Mouse (Mus musculus) mature B cell (primary cell): Measurements from ENCODE around the gene Ptprn2.

Experiments
- in situ Hi-C: fragments of 300-500 bp; cut with MboI; formaldehyde crosslinking; loops from 2 replicates; pipeline ENCODE4 v1.14.3; 2019

The Ptprn2 gene

DNA sequence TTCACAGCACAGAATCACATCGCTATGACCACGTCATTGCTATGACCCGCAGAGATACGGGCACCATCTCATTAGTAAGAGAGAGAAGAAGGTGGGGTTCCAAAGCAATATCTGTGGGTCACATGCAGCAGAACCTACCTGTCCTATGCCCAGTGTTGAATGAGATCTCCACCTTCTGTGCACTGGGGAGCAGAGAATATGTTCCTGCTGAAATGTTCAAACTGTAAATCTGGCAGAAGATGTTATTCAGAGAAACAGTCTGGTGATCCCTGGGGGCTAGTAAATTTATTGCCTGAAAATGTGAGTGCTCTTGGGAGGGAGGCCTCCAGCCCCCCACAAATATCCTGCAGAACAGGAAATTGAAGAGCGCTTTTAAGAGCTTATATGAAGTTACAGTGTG, 490.0 kb downstream of the Ptprn2 start:
- in situ Hi-C loops: no loop called here

DNA sequence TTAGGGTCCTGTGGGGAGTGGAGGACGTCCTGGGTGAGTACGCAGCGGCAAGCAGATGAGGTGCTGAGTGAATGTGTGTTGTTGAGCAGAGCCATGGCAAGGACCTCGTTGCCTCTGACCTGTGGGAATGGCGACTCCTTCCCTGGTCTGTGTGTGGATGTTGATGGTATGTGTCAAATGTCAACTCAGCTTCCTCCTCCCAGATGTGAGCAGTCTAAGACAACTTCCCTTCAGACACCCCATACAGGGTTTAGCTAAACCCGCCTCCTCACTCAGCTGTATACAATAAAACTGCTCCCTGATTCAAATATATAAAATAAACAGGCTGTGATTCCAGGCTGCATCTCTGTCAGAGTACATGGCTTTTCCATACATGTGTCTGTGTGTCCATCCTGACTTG, 491.5 kb downstream of the Ptprn2 start:
- in situ Hi-C loops: no loop called here

DNA sequence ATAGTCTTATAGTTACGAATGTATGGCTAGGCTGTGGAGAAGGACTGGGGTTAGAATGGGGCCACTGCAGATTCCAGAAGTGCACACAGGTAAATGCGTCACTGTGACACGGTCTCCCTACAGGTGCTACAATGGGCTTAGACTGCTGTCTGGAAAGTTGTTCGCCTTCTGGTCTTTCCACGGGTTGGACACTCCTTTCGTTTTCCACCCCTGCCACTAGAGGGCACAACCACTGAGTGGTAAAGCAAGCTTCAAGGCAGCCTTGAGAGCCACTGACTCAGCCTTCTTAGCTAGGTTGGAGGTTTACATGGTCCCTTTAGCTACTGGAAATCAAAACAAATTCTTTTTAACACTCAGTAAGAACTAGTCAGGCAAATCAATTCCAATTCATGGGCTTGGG, 492.7 kb downstream of the Ptprn2 start:
- in situ Hi-C loops: no loop called here

DNA sequence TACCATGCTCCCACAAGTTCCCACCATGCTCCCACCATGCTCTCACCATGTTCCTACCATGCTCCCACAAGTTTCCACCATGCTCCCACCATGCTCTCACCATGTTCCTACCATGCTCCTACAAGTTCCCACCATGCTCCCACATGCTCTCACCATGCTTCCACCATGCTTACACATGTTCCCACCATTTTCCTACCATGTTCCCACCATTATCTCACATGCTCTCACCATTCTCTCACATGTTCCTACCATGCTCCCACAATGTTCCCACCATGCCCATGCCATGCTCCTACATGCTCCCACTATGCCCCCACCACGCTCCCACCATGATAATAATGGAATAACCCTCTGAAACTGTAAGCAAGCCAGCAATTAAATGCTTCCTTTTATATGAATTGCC, 495.8 kb downstream of the Ptprn2 start:
- in situ Hi-C loops: no loop called here

DNA sequence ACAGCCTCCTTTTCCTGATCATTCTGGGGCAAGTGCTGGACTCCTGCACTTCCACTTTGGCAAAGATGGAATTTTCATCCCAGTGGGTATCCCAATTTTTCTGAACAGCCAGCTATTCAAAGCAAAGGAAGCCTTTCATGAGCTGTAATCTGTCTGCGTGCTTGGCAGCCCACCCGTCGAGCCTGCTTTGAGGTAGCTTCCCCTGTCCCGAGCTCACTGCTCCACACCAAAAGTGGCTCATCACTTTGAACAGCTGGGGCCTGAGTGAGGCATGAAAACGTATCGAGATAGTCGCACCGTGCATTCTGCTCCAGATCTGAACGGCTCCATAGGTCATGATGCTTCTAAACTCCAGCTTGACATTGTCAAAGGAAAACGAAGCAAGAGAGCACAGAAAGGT, 503.6 kb downstream of the Ptprn2 start:
- in situ Hi-C loops: no loop called here

DNA sequence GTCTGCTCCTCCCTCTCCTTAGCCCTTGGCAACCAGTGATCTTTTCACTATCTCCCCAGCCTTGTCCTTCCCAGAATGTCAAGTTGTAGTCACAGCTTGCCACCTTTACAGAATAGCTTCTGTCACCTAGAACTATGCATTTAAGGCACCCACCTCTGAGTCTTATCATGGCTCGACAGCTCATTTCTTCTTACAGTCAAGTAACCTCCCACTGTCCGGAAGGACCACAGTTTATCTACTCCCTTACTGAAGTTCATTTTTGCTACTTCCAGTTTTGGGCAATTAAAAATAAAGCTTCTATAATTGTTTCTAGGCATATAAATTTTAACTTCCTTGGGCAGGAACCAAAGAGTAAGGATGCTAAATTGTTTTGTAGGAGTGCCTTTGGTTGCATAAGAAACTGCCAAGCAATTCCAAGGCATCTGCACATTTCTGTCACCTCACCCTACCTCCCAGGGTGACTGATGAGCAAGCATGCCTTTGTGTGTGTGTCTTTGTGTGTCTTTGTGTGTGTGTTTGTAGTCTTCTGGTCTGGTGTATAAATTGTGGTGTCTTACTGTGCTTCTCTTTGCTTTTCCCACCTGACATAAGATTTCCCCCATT, 516.1 kb downstream of the Ptprn2 start:
- in situ Hi-C loops: no loop called here

DNA sequence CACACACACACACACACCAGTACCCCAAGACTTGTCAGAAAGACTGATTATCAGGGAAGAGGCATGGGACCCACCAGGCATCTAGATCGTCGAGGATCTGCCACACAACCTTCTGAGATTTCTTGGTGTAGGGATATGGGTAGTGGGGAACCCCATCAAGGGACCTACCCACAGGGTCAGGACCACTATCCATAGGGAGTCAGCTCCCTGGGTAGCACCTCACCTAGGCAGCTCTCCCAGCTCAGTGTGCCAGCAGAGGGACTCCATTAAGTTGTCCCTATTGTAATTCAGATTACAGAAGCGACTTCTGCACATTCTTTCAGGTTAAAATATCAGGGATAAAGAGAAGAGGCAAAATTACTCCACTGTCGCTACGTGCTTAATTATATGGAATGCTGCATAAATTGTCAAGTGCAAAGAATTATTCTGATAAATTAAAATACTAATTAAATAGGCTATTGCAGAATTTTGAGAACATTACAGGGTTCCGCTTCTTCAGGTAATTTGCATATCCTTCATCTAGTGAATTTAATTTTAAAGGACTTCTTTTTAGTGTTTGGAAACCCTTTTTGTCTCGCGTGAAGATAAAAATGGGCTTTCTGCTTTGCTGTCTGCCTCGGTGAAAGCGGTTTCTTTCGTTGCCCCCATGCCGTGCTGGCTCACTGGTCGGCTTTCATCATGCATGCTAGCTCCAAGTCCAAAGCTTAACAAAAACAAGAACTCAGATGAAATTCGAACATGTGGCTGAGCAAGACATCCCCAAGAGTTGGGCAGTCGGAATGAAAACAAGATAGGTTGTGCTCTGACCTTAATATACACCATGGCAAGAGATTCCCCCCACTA, 531.5 kb downstream of the Ptprn2 start:
- in situ Hi-C loops: no loop called here

DNA sequence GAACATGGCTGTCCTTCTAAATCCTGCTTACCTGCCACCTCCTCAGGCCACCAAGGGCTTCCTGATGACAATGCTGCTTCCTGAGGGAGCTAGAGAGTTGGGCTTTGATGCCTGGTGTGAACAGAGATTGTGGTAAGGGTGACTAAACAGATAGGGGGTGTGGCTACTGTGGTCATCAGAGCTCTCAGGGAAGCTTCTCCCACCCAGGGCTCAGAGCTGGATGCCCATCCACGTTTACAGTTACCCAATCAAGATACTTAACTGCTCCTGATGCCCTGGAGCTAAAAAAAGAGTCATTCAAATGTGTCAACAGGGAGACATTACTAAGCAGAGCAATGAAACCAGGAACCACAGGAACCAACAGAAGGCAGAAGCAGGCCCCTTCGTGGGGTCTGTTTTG, 532.4 kb downstream of the Ptprn2 start:
- in situ Hi-C loops: no loop called here

DNA sequence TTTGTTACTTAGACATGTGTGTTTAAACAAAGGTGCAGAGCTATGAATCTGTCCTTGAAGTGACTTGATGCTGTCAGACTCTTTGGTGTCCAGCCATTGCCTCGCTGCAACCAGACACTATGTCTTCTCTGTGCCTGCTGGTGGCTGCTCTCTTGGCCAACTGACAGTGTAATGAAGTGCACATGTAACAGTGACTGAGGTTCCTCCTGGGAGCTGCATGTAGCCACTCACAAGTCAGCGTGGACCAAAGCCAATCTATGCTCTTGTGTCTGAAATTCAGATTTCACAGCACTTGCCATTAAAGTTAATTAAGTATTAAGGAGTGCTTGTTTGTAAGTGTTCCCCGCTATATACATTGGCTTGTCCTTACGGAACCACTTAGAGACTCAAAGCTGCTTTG, 537.7 kb downstream of the Ptprn2 start:
- in situ Hi-C loops: no loop called here

DNA sequence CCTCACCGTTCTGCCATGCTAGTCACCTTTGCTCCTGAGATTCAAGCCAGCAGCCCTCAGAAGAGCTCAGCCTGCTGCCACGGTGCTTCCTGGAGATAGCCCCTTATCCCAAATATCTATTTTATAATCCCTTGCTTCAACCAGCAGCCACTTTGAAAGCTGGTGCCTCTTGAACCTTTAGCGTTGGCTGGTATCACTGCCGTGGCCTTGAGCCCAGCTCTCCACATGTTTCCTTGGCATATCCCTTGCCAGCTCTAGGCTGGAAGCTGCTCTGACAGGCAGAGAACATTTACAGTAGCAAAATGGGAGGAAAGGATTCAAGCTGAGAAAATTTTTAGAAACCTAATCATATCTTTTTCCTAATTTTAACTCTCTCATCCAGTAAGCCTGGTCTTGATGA, 539.4 kb downstream of the Ptprn2 start:
- in situ Hi-C loops: no loop called here

DNA sequence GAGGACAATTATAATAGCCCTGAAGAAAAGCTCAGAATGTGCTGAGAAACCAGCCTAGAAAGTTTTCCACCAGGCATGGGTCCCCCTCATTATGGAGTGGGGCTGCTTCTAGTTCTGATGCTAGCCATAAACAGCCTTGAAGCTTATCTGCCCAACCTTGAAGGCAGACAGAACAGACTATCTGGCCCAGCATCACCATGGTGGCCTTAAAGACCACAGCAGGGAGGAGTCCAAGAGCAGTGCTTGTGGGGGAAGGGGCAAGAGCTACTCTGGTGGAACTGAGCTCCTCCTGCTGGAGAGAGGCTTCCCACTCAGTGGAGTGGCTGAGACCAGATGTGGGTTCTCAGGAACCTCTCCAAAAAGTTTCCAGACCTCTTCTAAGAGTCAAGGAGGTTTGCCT, 540.2 kb downstream of the Ptprn2 start:
- in situ Hi-C loops: no loop called here

DNA sequence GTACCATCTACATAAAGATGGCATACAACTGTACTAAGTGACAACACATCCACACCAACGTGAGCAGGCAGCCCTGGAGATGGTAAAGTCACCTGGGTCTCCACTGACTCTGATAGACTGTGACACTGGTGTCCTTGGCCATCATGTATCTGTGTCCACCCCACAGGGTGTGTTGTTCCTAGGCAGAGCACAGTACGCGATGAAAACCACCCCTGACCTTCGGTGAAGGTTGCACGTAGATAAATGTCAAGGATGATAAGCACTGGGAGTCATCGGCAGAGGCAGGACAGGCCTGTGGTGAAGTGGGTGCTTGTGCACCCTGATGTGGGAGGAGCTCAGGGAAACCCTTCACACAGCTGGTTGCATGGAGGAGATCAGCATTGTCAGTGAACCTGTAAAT, 541.8 kb downstream of the Ptprn2 start:
- in situ Hi-C loops: no loop called here

DNA sequence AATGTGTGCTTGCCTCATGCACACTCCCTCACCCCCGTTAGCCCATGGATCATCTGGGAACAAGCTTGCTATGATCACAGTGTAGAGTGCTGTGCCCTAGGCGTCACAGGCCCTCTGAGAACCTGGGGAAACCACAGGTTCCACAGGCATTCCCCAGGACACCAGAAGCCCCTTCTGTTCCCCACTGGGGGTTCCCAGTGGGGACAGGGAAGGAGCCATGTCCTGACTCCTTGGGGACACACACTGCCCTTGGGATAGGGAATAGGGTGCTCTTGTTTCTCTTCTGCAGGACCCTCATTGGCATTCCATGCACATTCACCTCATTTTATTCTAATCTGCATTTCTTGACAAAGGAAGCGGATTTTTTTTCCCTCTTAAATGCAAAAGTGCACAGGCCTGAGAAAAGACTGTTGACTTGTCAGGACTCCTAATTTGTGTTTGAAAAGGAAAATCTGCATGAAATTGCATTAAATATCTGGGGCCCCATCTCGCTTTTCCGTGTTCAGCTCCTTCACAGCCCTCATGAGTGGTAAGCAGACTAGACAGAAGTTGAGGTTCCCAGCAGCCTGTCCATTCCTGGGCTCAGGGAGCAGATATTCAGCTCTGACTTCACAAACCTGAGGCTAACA, 542.9 kb downstream of the Ptprn2 start:
- in situ Hi-C loops: no loop called here

DNA sequence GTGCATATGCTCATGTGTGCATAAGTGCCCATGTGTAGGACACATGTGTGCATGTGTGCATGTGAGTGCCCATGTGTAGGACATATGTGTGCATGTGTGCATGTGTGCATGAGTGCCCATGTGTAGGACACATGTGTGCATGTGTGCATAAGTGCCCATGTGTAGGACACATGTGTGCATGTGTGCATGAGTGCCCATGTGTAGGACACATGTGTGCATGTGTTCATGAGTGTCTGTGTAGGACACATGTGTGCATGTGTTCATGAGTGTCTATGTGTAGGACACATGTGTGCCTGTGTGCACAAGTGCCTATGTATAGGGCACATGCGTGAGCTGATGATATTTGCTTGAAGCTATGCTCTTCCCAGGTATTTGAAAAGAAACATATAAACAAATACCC, 547.7 kb downstream of the Ptprn2 start:
- in situ Hi-C loops: no loop called here

DNA sequence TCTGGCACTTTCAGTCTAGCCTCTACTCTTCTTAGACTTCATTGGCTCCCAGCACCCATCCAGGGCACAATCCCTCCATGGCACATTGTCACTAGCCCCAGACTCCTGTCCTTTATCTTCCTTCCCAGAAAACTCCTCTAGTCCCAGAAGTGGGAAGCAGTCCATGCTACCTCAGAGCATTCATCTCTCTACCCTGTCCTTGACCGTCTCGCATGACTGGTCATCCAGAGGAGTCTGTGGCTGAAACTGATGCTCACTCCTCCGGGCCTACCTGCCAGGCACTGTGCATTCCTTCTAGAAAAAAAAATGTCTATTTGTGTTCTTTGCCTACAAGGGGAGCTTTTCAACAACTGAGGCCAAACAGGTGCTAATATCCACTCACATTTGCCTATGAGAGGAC, 549.0 kb downstream of the Ptprn2 start:
- in situ Hi-C loops: no loop called here

DNA sequence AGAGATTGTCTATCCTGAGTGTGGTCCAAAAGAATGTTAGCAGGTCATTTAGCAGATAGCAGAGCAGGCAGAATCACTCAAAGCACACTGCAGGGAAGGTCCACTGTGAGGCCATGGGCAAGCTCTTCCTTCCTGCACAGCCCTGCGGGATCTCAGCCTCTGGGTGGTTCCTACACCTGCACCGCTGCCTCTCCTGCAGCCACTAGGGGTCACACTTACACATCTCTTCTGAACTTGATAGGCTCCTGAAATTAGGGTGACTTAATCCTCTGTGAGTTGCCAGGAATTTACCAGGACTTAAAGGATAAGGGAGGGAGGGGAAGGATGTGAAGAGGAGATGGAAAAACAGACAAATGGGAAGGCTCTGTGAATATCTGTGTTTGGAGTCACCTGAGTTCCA, 549.7 kb downstream of the Ptprn2 start:
- in situ Hi-C loops: no loop called here

DNA sequence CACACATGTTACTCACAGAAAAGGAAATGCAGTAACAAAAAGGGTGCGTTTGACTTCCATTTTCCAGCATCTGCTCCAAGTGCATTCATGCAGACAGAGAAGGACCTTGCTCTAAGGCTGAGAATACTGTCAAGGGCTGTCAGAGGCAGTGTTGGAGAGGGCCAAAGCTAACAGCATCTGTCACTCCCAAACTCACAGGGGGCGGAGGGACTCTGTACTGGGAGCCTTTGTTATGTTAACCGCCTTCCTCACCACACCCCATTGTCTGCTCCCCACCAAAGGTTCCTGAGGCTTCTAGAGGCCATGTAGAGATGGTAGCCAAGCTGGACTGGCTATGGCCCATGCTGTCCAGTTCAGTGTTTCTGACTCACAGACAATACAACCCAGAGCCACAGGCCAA, 553.9 kb downstream of the Ptprn2 start:
- in situ Hi-C loops: no loop called here

DNA sequence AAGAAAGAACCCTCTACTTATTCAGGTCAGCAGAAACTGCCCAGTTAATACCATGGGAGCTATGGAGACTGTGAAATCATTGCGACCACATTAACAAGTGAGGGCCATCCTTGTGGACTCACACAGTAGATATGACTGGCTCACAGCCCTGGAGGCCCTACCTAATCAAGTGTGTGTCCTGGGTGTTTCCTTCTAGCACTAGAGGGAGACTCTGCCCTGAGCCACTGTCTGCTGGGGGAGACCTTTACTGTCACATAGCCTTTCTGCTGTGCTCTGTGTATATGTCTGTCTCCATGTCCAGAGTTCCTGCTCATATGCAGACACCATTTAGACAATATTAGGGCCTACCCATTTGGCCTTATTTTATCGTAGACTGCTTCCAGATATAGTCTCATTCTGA, 555.9 kb downstream of the Ptprn2 start:
- in situ Hi-C loops: no loop called here

DNA sequence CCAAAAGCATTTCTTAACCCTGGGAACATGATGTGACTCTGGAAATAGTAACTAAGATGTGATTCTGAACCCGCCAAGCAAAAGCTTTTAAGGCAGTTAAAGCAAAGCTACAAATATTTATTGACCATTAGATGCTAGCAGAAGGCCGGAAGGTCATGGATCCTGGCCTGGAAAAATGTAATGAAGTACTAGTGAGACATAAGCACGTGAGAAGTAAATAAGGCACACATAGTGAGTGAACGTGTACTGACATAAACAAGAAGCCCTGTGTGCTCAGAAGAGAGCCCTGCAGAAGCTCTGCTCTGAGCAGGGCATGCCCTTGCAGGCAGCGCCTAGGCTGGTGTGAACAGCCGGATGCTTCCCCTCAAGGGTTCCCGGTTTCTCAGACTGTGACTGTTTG, 557.2 kb downstream of the Ptprn2 start:
- in situ Hi-C loops: no loop called here

DNA sequence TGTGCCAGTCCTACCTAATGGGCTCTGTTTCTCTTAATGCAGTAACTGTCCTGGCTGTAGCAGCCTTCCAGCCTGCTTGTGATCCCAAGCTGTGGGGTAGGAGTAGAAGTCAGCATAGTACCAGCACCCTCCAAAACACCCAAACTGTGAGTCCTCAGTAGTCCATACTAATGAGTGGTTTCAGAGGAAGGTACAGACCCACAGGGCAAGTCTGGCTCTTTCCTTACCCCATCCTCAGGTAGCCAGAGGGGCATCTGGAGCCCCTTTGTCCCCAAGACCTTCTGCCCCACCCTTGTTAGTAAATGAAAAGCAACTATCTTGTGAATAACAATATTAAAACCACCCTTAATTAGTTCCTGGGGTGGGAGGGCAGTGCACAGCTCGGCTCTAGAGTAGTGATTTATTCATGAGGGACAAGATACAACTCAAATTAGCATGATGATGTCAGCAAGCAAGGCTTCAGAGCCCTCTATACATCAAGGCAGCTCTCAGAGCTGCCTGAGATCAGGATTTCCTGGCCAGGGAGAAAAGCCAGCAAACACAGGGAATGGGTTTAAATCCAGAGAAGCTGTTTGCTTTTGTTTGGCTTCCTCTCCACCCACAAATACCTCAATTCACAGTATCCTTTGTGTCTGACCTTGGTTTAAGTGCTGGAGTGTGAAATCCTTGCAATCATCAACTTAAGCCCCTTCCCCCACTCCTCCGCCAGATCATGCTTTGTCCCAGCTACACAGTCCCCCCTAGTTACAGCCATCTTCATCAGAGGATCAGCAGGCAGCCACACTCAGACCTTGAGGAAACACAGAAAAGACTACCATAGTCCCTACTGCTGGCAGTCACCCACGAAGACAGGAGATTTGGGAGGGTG, 562.1 kb downstream of the Ptprn2 start:
- in situ Hi-C loops: no loop called here

DNA sequence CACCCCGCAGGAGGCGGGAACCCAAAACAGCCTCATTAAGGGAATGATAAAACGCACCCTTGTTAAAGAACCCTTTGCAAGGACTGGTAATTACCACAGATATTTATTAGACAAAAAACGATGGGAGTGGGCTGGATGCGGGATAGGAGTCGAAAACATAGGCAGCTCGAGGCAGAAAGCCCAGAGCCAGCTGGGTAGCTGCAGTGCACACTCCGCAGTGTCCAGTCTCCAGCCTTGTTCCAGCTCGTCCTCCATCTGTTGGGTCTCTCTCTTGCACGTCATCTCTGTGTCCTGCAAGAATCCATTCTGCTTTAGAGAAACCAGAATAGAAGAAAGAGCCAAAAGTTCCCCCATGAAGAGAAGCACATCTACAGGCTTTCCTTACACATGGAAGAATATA, 564.3 kb downstream of the Ptprn2 start:
- in situ Hi-C loops: no loop called here

DNA sequence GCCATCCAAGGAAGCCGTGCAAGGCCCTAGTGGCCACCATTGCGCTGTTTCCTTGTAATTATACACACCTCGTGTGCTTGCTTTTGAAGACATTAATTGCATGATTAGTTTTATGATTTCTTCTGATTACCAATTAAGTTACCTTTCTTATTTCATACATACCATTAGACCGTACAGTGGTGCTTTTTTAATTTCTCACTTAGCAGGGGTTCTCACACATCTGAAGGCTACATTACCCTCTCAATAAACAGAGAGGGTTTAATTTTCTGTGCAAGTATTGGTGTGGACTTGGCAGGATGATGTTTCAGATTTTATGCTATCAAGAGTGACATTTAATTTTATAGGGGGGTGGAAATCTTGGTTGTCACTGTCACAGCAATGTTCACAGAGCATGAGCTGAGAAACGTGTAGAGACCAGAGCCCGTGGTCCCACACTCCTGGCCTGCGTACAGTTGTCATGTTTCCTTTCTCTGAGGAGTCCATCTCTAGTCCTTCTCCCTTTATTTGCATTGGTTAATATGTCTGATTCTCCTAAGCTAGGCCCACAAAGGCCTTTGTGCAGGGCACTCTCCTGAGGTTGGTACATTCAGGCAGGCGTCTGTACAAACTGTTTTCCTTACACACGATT, 567.8 kb downstream of the Ptprn2 start:
- in situ Hi-C loops: no loop called here
